Mouse (Mus musculus) CD4-positive naive resting alpha-beta T cell, adult 57 days (primary cell): ENCODE results near the gene Hsd3b6. TPM values are rescaled to one million over a fixed set of nuclear protein-coding genes. Genes with fewer than 3 reads are reported as not detected.

Source experiments
- total RNA-seq: library from RNA; stranded (reverse); gene quantifications from one replicate; pipeline ENCODE4 v1.2.4, GENCODE M21; 2023

Gene Hsd3b6
- not detected for total RNA-seq

GRCm38 (mm10) chr3:98814101-98814670 is at the start of gene Hsd3b6:
TSS of gene Hsd3b6 (minus strand) at chr3:98814443.

GRCm38 (mm10) chr3:98859576-98859975 is 45.3 kb upstream of the Hsd3b6 start, which contains the start of gene Hsd3b1:
TSS of gene Hsd3b1 (minus strand) at chr3:98859794.

Other genes with a start within 250 kb of the Hsd3b6 start
- gene Gm10681, start 225.6 kb downstream of the Hsd3b6 start, total RNA-seq, result not detected
- not detected for gene Hsd3b5, start 184.2 kb downstream of the Hsd3b6 start, total RNA-seq
- gene Hsd3b2, start 89.9 kb downstream of the Hsd3b6 start, total RNA-seq, result not detected
- gene Hsd3b3, start 51.3 kb downstream of the Hsd3b6 start, total RNA-seq, result not detected
- not detected for gene Hsd3b1, start 45.4 kb upstream of the Hsd3b6 start, total RNA-seq
- gene Hao2, start 78.8 kb upstream of the Hsd3b6 start, total RNA-seq, result not detected